Mouse (Mus musculus) left cerebral cortex, adult 18-20 months (tissue): ENCODE measurements at regions not wholly inside any gene's neighbourhood (a gene's known extent, or its start where the extent isn't known, plus 50 kb on each side); places are given as distances from the start of the nearest gene placed in this dataset.

Source experiments
- DNase-seq, 2 experiments: peaks; one replicate each; pipeline ENCODE4 v3.0.0; 2021 to 2022; ENCODE audit warnings: low spot score in 2 of 2, mixed read lengths in 1 of 2

DNA sequence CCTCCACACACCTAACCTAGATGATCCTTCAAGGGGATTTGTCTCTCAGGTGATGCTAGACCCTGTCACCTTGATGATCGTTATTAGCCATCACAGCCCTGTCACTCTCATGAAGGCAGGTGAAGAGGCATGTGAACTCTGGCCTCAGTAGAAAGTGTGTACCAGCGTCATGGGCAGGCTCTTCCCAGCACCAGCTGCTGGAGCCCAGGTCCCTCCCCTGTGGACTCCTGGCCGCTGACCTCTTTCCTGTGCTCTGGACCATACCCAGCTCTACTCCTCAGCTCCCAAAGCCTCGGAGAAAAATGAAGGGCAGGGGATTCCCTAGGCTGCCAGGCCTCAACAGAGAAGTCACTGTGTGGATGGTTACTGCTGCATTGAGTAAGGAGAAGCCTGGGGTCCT lies 253.3 kb upstream of the Sulf2 start:
- DNase-seq, result no peak

DNA sequence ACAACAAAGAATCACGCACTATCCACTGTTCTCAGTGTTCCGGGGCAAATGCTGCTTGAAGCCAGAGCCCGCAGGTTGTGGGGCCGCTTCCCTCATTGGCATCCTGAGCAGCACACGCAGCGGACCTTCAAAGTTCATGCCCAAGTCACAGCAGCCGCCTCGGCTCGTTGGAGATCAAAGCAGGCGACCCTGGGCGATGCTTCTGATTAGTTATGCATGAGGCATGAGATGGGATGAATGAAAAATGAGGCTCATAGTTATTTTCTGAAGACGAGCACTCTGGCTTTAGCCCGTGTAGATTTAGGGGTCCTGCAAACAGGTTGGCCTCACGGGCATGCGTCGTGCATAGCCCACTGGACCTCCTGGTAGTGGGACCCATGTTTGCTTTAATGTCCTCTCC lies 252.5 kb upstream of the Sulf2 start:
- no peak for DNase-seq

DNA sequence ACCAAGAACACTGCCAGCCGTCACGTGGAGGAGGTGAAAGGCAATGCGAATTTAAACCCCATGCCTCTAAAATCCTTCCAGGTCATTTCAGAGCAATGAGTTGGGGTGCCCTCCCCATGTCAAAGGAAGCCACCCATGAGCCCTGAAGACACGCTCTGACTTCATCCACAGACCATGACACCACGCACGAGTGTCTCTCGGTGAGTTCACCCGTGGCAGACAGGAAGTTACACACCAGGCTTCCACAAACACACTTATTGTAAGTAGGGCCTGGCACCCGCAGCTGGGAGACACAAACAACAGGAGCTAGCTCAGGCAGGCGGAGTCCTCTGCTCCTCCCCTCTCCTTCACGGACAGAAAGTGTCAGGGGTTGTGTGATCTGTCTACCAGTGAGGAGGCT lies 251.4 kb upstream of the Sulf2 start:
- DNase-seq, result no peak

DNA sequence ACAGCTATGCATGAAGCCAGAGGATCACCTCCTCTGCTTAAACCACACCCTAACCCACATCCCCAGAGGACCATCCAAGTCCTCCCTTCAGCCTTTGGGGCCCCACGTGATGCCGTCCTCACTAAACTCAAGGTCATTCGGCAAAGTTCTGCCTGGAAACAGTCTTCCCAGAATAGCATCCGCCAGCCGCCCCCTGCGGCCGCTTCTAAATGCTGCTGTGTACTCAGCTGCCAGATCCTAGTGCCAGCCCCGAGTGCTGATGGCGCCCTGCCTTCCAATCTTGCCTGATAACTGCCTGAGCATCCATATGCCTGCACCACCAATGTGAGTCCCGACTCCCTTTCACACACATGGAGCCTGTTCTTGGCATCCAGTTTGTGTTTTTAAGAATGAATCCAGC lies 247.9 kb upstream of the Sulf2 start:
- DNase-seq, result peak; percentile 43 to 63

DNA sequence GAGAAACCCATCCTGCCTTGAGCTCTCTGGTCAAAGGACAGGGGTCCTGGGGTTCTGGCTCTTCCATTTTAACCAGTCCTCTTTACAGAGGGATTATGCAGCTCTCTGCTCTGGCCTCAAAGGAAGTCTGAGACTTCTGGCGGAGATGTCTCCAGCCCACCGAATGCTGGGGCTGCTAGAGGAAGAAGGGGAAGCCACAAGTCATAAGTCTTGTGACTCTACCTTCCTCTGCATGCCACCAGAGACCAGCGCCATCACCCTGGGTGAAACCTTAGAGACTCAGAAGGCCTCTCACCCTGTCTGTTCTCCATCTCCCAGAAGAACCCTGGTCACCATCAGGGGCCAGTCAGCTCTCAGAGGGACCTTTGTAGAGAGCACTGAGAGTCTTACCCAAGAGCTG lies 246.4 kb upstream of the Sulf2 start:
- DNase-seq, result no peak

DNA sequence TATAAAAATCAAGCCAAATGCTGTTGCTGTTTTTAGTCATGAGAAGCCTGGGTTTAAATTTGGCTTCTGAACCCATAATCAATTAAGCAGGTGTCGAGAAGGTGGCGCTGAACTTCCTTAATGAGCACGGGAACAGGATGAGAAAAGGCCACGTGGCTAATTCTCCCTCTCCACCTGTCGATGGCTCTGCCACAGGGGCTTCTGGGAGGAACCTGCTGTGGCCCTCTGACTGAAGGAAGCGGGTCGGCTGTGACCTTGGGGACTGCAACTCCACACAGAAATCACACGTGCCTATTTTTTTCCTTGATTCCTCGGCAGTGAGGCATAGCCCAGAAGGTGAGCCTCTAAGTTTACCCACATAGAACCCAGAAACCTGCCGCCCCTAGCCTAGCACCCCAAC lies 244.8 kb upstream of the Sulf2 start:
- no peak for DNase-seq

DNA sequence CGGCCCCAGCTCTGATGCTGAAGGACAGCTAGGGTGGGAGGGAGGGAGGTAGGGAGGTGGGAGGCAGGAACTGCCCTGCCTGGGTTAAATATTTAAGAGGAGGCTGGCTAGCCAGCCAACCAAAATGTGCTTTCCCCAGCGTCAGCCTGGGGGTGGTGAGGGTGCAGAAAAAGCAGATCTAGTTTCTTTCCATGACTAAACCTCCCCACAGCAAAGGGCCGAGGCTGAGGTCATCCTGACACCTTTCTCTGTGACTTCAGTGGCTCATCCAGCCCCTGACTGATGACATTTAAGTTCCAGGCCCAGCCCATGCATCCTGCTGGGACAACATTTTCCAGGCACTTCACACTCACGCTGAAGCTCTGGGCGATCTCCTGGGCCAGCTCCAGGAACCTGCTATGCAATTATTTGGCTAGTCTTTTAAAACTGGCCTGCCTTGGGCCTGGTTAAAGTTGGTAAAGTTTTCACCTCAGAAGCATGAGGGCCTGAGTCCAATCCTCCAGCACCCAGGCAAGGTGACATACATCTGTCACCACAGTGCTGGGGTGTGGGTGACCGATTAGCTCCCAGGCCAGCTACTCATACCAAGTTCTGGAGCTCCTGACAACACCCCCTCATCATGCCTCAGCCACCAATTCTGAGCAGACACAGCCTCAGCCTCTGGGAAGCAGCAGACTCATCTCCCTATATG lies 243.8 kb upstream of the Sulf2 start:
- peak in 1 of 2 experiments; percentile 19 for DNase-seq

DNA sequence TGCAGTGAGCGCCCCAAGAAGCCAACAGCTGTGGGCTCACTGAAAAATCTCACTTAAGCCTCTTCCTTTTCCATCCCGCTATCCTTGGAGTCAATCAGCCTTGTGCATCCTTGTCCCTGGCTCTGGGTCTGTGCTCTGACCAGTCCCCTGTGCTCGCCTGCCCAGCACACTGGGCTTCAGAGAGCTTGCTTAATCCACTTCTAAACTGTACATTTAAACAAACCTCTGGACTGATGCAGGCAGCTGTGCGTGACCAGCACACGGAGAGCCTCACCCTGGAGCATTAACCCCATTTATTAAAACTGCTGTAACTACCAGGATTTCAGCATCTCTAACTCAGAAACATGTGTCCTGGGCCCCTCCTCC lies 243.3 kb upstream of the Sulf2 start:
- DNase-seq, result no peak

DNA sequence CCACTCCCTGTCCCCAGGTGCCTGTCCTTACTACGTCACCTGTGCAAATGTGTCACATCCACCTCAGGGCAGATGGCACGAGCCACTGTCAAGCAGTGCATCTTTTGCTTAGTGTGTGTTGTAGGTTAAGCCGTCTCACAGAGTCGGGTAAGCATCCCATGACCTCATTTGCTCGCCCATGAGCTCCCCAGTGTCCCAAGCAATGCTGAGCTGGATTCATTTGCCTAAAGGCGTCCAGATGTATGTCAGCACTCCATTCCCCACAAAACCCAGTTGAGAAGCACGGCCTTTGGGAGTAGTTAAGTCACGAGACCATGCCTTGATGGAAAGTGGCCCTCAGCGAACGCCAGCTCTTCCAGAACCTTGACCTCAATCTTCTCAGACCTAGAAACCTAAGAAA lies 242.7 kb upstream of the Sulf2 start:
- DNase-seq, result no peak

DNA sequence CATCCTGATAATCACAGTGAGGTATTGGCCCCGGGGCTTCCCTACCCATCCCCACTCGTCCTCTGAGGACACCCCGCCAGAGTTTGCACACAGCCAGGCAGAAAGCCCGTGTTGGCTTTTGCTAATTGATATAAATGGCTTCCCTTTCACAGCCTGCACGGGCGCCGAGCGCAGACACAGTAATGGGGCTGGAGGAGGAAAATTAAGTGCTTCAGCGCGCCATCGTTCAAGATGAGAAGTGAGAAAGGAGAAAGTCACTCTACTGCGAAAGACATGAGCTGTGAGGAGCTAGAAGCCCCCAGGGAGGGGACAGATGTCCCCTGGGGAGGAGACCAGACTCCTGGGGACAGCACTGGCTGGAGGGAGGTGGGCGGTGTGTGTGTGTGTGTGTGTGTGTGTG lies 239.2 kb upstream of the Sulf2 start:
- no peak for DNase-seq

DNA sequence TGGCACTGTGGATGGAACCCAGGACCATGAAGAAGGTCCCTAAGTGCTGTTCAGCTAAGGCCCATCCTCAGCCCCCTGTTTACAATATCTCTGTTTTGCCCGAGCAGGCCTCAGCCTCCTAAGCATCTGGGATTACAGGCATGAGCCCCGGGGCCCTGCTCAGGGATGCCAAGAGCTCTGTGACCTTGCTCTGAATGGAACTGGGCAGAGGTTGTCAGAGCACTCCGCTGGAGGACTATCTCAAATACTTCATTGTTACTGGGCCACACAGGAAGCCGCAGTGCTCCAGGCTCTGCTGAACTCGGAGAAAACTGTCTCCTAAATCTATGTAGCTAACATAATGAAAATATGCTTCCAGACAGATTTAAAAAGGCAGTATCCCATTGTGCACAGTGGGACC lies 235.7 kb upstream of the Sulf2 start:
- no peak for DNase-seq

DNA sequence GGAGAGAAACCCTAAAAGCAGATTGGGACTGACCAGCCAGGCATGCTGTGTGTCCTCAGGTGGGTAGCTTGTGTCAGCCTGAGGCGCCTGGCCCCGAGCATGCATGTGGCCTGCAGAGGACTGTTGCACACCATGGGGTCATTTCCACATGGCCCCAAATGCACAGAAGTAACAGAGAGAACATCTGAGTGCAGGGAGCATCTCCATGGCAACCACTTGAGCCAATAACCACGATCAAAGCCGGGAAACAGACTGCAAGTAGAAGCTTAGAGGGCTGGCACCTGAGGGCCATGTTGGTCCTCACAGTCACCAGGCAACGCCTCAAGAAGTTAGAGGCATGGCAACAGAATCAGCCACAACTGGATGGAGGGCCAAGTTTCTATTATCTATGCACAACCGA lies 232.6 kb upstream of the Sulf2 start:
- no peak for DNase-seq

DNA sequence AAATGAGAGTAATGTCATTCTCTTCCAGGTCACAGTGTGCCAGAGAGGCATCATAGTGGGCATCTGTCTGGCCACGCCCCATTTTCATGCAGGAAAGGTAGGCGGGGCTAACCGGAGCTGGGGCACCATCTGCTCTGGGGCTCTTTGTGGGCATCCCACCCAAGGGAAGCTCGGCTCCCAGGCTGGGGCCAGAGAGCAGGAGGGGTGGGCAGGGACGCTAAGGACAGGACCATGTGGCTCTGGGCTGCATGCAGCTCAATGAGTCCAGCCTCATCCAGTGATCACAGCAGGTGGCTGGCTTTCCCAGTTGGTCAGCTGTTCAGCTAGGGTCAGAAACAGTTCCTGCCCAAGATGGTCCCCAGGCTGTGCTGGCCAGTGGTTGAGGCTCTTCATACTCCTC lies 231.4 kb upstream of the Sulf2 start:
- no peak for DNase-seq

DNA sequence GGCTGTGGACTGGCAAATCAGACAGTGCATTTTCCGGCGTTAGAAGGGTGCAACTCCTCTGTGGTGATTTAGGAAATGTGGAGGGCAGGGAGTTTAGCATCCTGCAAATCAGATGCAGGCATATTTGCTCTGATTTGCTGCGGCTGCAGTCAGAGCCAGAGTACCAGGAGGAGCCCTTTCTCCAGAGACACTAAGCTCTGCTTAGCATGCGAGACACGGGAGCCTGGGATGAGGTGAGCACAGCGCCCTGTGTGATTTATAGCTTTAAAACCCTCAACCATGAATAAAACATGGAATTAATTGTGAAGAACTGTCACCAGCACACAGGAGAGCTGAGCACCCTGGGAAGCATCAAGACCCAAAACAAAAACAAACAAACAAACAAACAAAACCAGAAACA lies 229.1 kb upstream of the Sulf2 start:
- DNase-seq, result no peak

DNA sequence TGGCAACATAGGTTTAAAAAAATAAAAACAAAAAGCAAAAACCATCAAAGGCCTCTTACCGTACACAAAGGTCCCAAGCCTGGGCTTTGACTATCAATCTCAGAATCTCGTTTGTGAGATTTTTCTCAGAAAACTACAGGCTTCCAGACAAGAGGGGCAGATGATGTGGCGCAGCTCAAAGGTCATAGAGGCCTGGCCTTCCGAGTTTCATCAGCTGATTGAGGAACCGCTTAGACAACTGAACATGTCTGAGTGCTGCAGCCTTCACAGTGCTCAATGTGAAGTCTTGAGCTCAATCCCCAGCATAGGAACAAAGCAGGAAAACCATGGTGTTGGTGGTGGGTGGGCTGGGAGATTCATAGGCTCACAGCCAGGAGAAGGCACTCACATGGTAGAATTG lies 227.9 kb upstream of the Sulf2 start:
- no peak for DNase-seq

DNA sequence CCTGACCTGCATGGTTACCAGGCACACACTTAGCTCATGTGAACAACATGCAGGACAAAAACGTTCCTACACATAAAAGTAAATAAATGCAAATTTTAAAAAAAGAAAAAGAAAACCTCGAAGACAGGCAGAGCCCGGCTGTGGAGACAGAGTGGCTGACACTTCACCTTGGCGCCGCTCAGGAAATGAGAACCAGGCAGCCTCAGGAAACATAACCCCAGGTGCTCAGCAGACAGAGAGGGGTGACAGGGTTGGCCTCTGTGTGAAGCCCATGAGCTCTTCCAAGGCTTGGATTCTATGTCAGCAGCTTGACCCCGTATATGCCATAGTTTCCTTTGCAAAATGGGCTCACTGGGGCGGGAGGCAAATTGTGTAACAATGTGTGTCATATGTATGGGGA lies 226.7 kb upstream of the Sulf2 start:
- DNase-seq, result no peak

DNA sequence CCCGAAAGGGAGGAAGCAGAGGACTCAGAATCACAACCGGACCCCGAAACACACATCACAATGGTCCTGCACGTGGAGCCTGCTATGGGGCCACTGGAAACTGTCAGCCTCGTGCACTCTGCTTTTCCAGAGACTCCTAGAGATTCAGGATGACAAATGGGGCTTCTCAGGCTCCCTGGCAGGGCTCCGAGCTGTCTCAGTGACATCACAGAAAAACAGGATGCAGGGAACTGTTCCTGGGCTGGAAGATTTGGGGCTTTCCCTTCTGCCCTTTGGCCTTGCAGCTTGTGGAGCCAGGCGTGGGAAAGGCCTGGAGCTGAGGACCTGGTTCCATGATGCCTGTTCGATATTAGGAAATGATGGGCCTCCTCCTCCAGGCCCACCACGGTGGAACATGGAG lies 225.4 kb upstream of the Sulf2 start:
- DNase-seq, result no peak

DNA sequence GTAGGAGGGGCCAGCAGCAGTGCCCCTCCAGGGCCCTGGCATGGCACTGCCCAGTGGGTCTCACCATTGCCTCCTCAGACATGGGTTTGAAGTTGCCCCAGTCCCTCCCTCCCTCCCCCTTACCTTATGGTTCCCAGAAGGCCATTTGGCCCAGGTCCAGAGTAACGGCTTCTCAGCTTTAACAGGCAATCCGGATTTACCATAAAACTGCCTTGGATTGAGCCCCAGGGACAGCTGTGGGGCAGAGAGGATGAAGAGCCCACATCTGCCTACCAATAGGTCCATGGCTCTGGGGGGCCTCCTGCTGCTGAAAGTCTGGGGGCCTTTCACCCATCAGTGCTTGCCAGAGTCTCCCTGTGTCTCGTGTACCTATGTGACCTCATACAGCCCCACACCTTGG lies 222.9 kb upstream of the Sulf2 start:
- no peak for DNase-seq

DNA sequence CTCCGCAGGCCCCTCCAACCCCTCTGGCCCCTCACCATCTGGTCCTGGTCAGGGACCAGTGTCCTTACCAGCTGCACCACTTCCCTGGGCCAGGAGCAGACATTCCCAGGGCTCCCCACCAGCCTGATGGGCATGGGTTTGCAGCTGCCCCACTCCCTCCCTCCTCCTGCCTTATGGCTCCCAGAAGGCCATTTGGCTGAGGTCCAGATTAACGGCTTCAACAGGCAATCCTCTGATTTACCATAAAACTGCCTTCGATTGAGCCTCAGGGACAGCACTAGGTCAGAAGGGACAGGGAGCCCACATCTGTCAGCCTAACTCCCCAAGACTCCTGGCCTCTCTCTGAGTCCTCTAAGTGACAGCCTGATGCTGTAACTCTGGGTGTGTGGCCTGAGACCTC lies 221.9 kb upstream of the Sulf2 start:
- no peak for DNase-seq

DNA sequence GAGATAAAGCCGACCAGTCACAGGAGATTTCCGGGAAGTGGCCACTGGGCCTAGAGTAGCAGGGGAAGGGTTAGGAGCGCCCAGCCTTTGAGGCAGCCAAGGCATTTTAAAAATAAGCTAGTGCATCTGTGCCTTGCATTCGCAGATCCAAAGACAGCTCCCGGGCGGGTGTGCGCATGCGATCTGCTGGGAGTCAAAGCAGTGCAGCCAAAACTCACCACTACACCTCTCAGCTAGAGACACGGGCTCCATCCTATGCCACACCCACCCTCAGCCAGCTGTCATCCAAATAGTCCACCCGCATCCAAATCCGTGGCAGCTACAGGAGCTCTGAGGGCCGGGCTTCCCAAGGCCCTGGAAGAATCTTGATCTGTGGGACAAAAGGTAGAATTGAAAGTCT lies 220.2 kb upstream of the Sulf2 start:
- peak; percentile 47 to 72 for DNase-seq

DNA sequence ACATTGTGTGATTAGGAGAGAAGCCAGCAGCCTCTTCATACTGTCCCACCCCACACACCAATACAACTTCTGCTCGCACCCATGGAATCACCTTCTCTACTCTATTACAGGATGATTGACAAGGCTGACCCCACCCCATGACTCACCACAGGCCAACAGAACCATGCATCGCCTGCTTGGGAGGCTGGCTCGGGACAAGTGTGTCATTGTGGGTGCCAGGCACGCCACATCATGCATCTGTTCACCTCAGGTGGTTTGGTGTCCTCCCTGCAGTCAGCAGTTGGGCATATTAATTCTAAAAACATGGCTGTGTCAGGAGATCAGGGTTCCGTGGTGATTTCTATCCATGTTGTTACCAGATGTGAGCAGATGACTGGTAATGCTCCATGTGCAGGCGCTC lies 215.3 kb upstream of the Sulf2 start:
- DNase-seq, result no peak

DNA sequence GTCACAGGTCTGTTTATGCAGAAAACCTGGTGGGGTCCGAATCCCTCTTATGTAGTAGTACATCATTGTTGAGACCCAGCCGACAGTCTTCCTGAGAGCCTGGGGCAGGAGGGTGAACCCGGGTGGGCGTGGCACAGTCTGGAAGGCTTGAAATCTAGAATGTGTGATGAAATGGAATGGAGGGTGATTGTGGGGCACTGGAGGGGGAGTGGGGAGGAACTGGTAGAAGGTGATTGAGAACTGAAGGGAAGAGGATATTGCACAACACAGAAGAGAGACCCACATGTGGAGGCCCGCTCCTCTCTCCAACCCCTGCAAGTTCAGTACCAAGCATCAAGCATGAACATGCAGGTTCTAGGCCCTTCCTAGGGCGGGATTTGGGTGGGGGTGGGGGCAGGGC lies 206.2 kb upstream of the Sulf2 start:
- no peak for DNase-seq

DNA sequence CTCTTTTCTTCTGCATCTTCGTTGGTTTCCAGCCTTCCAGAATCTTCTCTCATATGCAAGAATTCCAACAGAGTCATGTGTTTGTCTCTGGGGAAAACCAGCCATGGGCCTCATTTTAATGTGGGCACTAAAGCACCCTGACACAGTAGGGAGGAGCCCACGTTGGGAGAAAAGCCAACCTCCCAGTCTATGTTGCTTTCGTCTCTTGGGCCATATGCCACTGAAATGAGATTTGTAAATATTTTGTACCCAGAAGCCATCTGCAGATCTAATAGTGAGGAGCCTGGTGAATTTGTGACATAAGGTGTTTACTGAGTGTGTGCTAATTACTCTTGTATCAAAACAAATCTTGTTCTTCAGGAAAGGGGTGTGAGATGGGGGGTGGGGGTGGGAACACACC lies 205.3 kb upstream of the Sulf2 start:
- no peak for DNase-seq

DNA sequence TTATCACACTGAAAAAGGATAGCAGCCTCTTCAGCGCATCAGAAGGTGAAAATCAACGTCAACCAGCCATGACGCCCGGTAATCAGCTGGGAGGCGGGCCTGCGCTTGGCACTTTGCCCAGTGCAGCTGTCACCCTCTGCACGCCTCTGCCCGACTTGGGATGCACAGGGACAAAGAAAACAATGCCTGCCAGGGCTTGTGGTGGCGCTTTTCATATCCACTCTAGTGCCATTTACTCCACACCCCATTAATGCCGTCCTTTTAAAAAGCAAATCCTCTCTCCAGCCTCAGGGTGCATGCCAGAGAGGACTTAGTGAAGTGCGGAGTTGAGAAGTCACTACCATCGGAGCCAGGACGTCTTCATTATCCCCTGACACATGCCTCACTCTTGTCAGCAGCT lies 204.5 kb upstream of the Sulf2 start:
- DNase-seq, result peak; percentile 29 to 36
